In the genomic region with DNA sequence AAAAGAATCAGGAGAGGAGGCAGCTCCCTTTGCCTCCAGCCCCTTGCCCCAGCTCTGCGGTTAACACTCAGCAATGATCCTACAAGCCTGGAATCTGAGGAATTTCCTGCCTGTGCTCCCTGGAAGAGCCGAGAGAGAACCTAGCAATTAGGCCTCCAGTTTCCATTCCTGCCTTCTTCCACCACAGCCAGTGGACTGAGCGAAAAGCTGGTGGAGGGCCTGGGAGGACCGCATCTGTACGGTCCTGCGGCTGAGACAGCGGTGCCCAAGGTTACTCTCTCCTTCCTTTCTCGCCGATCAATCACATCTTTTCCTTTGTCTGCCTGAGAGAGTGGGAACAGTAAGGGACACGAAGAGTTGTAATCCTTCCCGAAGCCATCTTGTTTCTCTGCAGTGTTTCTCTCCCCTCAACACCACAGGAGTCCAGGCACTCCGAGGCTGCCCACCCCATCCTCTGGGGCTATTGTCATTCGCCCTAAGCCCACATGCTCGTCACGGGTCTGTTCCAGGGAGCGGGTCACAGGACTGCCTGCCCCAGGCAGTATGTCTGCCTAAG, we compare ENCODE assay signal across 8 mouse cellular contexts. TPM values are rescaled to one million over a fixed set of nuclear protein-coding genes. Genes with fewer than 3 reads are reported as not detected.
DNase-seq lines count a peak whose midpoint lies in the region; ATAC-seq and TF ChIP-seq lines count a peak whose summit lies in the region.

No protein-coding gene starts in this region.

- no peaks in the 10 kb centered on the region for H3K9me3 ChIP-seq in kidney, embryonic 14.5 days (ENCODE audit: control insufficient read depth, low read length)

- no peak overlapping the region for H3K4me3 ChIP-seq in heart, adult 2 months
- H3K4me3 ChIP-seq in kidney, embryonic 14.5 days (ENCODE audit: low read length), result no peak overlapping the region

- peak overlapping the region; percentile 15; the same call in 1 of the 2 replicates for H3K4me2 ChIP-seq in kidney, embryonic 14.5 days (replicated peaks; ENCODE audit: low read depth, low read length)

- H3K9ac ChIP-seq in heart, adult 2 months (ENCODE audit: low read depth, low read length), result peak overlapping the region; percentile 62
- peak overlapping the region; percentile 5; the same call in 1 of the 2 replicates for H3K9ac ChIP-seq in kidney, embryonic 14.5 days (ENCODE audit: low read depth, low read length)

- WGBS in heart, adult 2 months, result 30% methylated on average over 16 of the region's 16 CpGs
- WGBS in kidney, embryonic 14.5 days, result 6% methylated on average over 16 of the region's 16 CpGs

- 0 out of 2 replicates have a peak, but pooled peaks have one; percentile 56 for TF ChIP-seq EP300 in heart, adult 2 months (IDR thresholded peaks at IDR 0.05; ENCODE audit: insufficient read depth, low read depth, low read length)

- intact Hi-C loops in heart, adult 2 months (cut with DNase I), result no loop called here

- ATAC-seq in kidney, embryonic 14.5 days (ENCODE audit: low FRiP score, low TSS enrichment), result peak; percentile 86
- ATAC-seq in megakaryocyte progenitor cell, adult 5-6 weeks (replicated peaks; ENCODE audit: poor library complexity), result no peak

- peaks cover 19% of the 10 kb centered on the region for H3K4me1 ChIP-seq in heart, adult 2 months (ENCODE audit: control insufficient read depth, insufficient read depth, low read length)
- H3K4me1 ChIP-seq in kidney, embryonic 14.5 days (ENCODE audit: control insufficient read depth, insufficient read depth, low read length), result peaks cover 49% of the 10 kb centered on the region

- H3K79me2 ChIP-seq in heart, adult 2 months (replicated peaks; ENCODE audit: control insufficient read depth, insufficient read depth, low read length), result no peaks in the 10 kb centered on the region

- 0 out of 2 replicates have a peak, but pooled peaks have one; percentile 14 for TF ChIP-seq POLR2A in heart, adult 2 months (IDR thresholded peaks at IDR 0.05; ENCODE audit: insufficient read depth, low read depth, low read length)

- DNase-seq in ovary, postnatal 36 days (ENCODE audit: low spot score), result peak; percentile 24
- no peak for DNase-seq in ovary, adult 18-20 months (ENCODE audit: low spot score)
- peak; percentile 53 to 69 for DNase-seq in heart, adult 2 months
- DNase-seq in lung, postnatal 25 days (ENCODE audit: low spot score), result peak; percentile 68
- no peak for DNase-seq in frontal cortex, postnatal 14 days (ENCODE audit: low spot score in 2 of 2)
- no peak for DNase-seq in spleen, postnatal 14 days (ENCODE audit: low spot score in 2 of 2)

- no peaks in the 10 kb centered on the region for H3K27me3 ChIP-seq in heart, adult 2 months (ENCODE audit: control insufficient read depth, insufficient read depth, low read length)
- H3K27me3 ChIP-seq in kidney, embryonic 14.5 days (ENCODE audit: control insufficient read depth, insufficient read depth, low read length), result no peaks in the 10 kb centered on the region

- H3K36me3 ChIP-seq in heart, adult 2 months (ENCODE audit: control insufficient read depth, insufficient read depth, low read length), result peaks cover 4% of the 10 kb centered on the region; the same call in 1 of the 2 replicates
- H3K36me3 ChIP-seq in kidney, embryonic 14.5 days (ENCODE audit: control insufficient read depth, insufficient read depth, low read length), result peaks cover 2% of the 10 kb centered on the region; the same call in 1 of the 2 replicates

- H3K27ac ChIP-seq in heart, adult 2 months, result peak overlapping the region; percentile 81
- H3K27ac ChIP-seq in kidney, embryonic 14.5 days (ENCODE audit: low read depth, low read length), result peak overlapping the region; percentile 96

- no peak for TF ChIP-seq CTCF in heart, adult 2 months (IDR thresholded peaks at IDR 0.05)

RNA-seq across cellular contexts. Expression of a gene that starts 23.8 kb away (rescaled TPM):
- 1 to 10 TPM; 6.2 to 7.5 TPM for total RNA-seq in heart, adult 2 months (2021)
- polyA plus RNA-seq in heart, adult 2 months (2012; rRNA removed), result 6.0 and 9.1 TPM in 2 replicates
- 11.1 and 14.2 TPM in 2 replicates for polyA plus RNA-seq in kidney, embryonic 14.5 days (2014; fragmentation: Nextera tagmentation; extraction: Ambion mirVana)
- not detected in 2 replicates for total RNA-seq in megakaryocyte progenitor cell, adult 5-6 weeks (2015)
- total RNA-seq in megakaryocyte progenitor cell, adult 5-6 weeks (2017), result not detected in 2 replicates

Comparison
In these comparisons a context has a peak if more than half of its experiments do, and no peak if none do; other contexts are left out.
1. DNase-seq: peak in ovary, postnatal 36 days (single experiment), heart, adult 2 months (2 of 2) and lung, postnatal 25 days (single experiment); none in ovary, adult 18-20 months (single experiment), frontal cortex, postnatal 14 days (0 of 2) and spleen, postnatal 14 days (0 of 2).
2. RNA of a gene that starts 23.8 kb away (total RNA-seq): 6.2 to 7.5 TPM in heart, adult 2 months; not detected in megakaryocyte progenitor cell, adult 5-6 weeks; every median in the first group is over 4 times any median in the second.